Mouse (Mus musculus): ENCODE measurements at regions not wholly inside any gene's neighbourhood (a gene's known extent, or its start where the extent isn't known, plus 50 kb on each side); places are given as distances from the start of the nearest gene placed in this dataset.

DNA sequence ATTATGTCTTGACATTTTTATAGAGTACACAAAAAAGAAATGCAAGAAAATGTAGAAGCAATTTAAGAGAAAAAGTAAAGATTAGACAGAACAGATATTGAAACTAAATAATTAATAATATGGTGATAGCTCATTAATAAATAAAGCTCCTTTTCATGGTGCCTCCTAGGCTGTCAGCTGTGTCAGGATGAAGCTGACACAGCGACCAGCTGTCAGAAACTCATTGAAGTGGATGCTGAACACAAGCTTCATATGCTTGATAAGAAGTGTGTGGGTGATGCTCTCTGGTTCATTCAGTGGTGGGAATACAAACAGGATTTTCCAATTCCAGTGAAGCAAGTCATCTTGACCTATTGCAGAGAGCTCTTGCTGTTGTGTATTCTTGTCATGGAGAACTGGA lies 213.2 kb upstream of the Nat3 start:
- no peak overlapping the region for H3K27ac ChIP-seq (replicated peaks; ENCODE audit: low read depth, low read length)
- H3K4me1 ChIP-seq (ENCODE audit: control insufficient read depth, insufficient read depth, low read length), result no peaks in the 10 kb centered on the region
- H3K9me3 ChIP-seq (replicated peaks; ENCODE audit: control insufficient read depth, low read length), result no peaks in the 10 kb centered on the region
- no peak for DNase-seq (ENCODE audit: low spot score)
- no peak overlapping the region for H3K4me2 ChIP-seq (ENCODE audit: low read depth, low read length)
- ATAC-seq (replicated peaks; ENCODE audit: insufficient number of reproducible peaks, low FRiP score, low TSS enrichment, low read depth), result no peak
- no peak overlapping the region for H3K9ac ChIP-seq (replicated peaks; ENCODE audit: low read length)
- no peaks in the 10 kb centered on the region for H3K36me3 ChIP-seq (replicated peaks; ENCODE audit: control insufficient read depth, insufficient read depth, low read depth, low read length)
- 85% methylated on average over 1 of the region's 1 CpGs for WGBS
- no peak overlapping the region for H3K4me3 ChIP-seq (ENCODE audit: low read depth, low read length)
- H3K27me3 ChIP-seq (ENCODE audit: control insufficient read depth, insufficient read depth, low read length), result no peaks in the 10 kb centered on the region

- H3K9me3 ChIP-seq (replicated peaks; ENCODE audit: control insufficient read depth, low read length), result no peaks in the 10 kb centered on the region
- WGBS, result 88% methylated on average over 1 of the region's 1 CpGs
- no peak for DNase-seq (ENCODE audit: low spot score)
- H3K4me3 ChIP-seq (ENCODE audit: low read depth, low read length), result no peak overlapping the region
- H3K4me2 ChIP-seq (ENCODE audit: low read depth, low read length), result no peak overlapping the region
- no peak overlapping the region for H3K9ac ChIP-seq (replicated peaks; ENCODE audit: low read length)
- H3K27ac ChIP-seq (replicated peaks; ENCODE audit: low read depth, low read length), result no peak overlapping the region
- H3K4me1 ChIP-seq (ENCODE audit: control insufficient read depth, insufficient read depth, low read length), result no peaks in the 10 kb centered on the region
- no peak for ATAC-seq (replicated peaks; ENCODE audit: insufficient number of reproducible peaks, low FRiP score, low TSS enrichment, low read depth)
- no peaks in the 10 kb centered on the region for H3K27me3 ChIP-seq (ENCODE audit: control insufficient read depth, insufficient read depth, low read length)
- H3K36me3 ChIP-seq (replicated peaks; ENCODE audit: control insufficient read depth, insufficient read depth, low read depth, low read length), result no peaks in the 10 kb centered on the region
Measured at GRCm38 (mm10) chr8:67317371-67317770, 206.3 kb upstream of the Nat3 start.

GRCm38 (mm10) chr8:67318675-67319074 lies 205.0 kb upstream of the Nat3 start:
- no peak for DNase-seq (ENCODE audit: low spot score)
- no peaks in the 10 kb centered on the region for H3K36me3 ChIP-seq (replicated peaks; ENCODE audit: control insufficient read depth, insufficient read depth, low read depth, low read length)
- ATAC-seq (replicated peaks; ENCODE audit: insufficient number of reproducible peaks, low FRiP score, low TSS enrichment, low read depth), result no peak

GRCm38 (mm10) chr8:67320535-67320934 lies 203.1 kb upstream of the Nat3 start:
- no peaks in the 10 kb centered on the region for H3K27me3 ChIP-seq (ENCODE audit: control insufficient read depth, insufficient read depth, low read length)
- no peaks in the 10 kb centered on the region for H3K4me1 ChIP-seq (ENCODE audit: control insufficient read depth, insufficient read depth, low read length)
- no peak overlapping the region for H3K4me3 ChIP-seq (ENCODE audit: low read depth, low read length)
- 90% methylated on average over 2 of the region's 2 CpGs for WGBS
- no peak overlapping the region for H3K4me2 ChIP-seq (ENCODE audit: low read depth, low read length)
- no peaks in the 10 kb centered on the region for H3K9me3 ChIP-seq (replicated peaks; ENCODE audit: control insufficient read depth, low read length)
- no peak overlapping the region for H3K9ac ChIP-seq (replicated peaks; ENCODE audit: low read length)
- H3K36me3 ChIP-seq (replicated peaks; ENCODE audit: control insufficient read depth, insufficient read depth, low read depth, low read length), result no peaks in the 10 kb centered on the region
- ATAC-seq (replicated peaks; ENCODE audit: insufficient number of reproducible peaks, low FRiP score, low TSS enrichment, low read depth), result no peak
- no peak overlapping the region for H3K27ac ChIP-seq (replicated peaks; ENCODE audit: low read depth, low read length)
- no peak for DNase-seq (ENCODE audit: low spot score)

More at GRCm38 (mm10) chr8:67318675-67319074, 205.0 kb upstream of the Nat3 start:
- Histone ChIP-seq H3K9ac (replicated peaks; ENCODE audit: low read length) (no peak overlapping the region), H3K27ac (replicated peaks; ENCODE audit: low read depth, low read length) (no peak overlapping the region), H3K4me2 (ENCODE audit: low read depth, low read length) (no peak overlapping the region), H3K4me3 (ENCODE audit: low read depth, low read length) (no peak overlapping the region), H3K4me1 (ENCODE audit: control insufficient read depth, insufficient read depth, low read length) (no peaks in the 10 kb centered on the region), H3K27me3 (ENCODE audit: control insufficient read depth, insufficient read depth, low read length) (no peaks in the 10 kb centered on the region), H3K9me3 (replicated peaks; ENCODE audit: control insufficient read depth, low read length) (no peaks in the 10 kb centered on the region)
- WGBS, result 87% methylated on average over 10 of the region's 10 CpGs

- WGBS, result 80% methylated on average over 2 of the region's 2 CpGs
- H3K36me3 ChIP-seq (replicated peaks; ENCODE audit: control insufficient read depth, insufficient read depth, low read depth, low read length), result no peaks in the 10 kb centered on the region
- no peak overlapping the region for H3K9ac ChIP-seq (replicated peaks; ENCODE audit: low read length)
- H3K9me3 ChIP-seq (replicated peaks; ENCODE audit: control insufficient read depth, low read length), result no peaks in the 10 kb centered on the region
- no peak overlapping the region for H3K4me3 ChIP-seq (ENCODE audit: low read depth, low read length)
- H3K4me2 ChIP-seq (ENCODE audit: low read depth, low read length), result no peak overlapping the region
- DNase-seq (ENCODE audit: low spot score), result no peak
- ATAC-seq (replicated peaks; ENCODE audit: insufficient number of reproducible peaks, low FRiP score, low TSS enrichment, low read depth), result no peak
- H3K27me3 ChIP-seq (ENCODE audit: control insufficient read depth, insufficient read depth, low read length), result no peaks in the 10 kb centered on the region
- no peak overlapping the region for H3K27ac ChIP-seq (replicated peaks; ENCODE audit: low read depth, low read length)
- H3K4me1 ChIP-seq (ENCODE audit: control insufficient read depth, insufficient read depth, low read length), result no peaks in the 10 kb centered on the region
Measured at GRCm38 (mm10) chr8:67328439-67328838, 195.2 kb upstream of the Nat3 start.

- no peaks in the 10 kb centered on the region for H3K9me3 ChIP-seq (replicated peaks; ENCODE audit: control insufficient read depth, low read length)
- 89% methylated on average over 1 of the region's 1 CpGs for WGBS
- no peak overlapping the region for H3K4me3 ChIP-seq (ENCODE audit: low read depth, low read length)
- no peaks in the 10 kb centered on the region for H3K27me3 ChIP-seq (ENCODE audit: control insufficient read depth, insufficient read depth, low read length)
- no peak for DNase-seq (ENCODE audit: low spot score)
- ATAC-seq (replicated peaks; ENCODE audit: insufficient number of reproducible peaks, low FRiP score, low TSS enrichment, low read depth), result no peak
- H3K36me3 ChIP-seq (replicated peaks; ENCODE audit: control insufficient read depth, insufficient read depth, low read depth, low read length), result no peaks in the 10 kb centered on the region
- H3K9ac ChIP-seq (replicated peaks; ENCODE audit: low read length), result no peak overlapping the region
- H3K4me2 ChIP-seq (ENCODE audit: low read depth, low read length), result no peak overlapping the region
- no peaks in the 10 kb centered on the region for H3K4me1 ChIP-seq (ENCODE audit: control insufficient read depth, insufficient read depth, low read length)
- H3K27ac ChIP-seq (replicated peaks; ENCODE audit: low read depth, low read length), result no peak overlapping the region
Measured at GRCm38 (mm10) chr8:67377061-67377460, 146.6 kb upstream of the Nat3 start.

DNA sequence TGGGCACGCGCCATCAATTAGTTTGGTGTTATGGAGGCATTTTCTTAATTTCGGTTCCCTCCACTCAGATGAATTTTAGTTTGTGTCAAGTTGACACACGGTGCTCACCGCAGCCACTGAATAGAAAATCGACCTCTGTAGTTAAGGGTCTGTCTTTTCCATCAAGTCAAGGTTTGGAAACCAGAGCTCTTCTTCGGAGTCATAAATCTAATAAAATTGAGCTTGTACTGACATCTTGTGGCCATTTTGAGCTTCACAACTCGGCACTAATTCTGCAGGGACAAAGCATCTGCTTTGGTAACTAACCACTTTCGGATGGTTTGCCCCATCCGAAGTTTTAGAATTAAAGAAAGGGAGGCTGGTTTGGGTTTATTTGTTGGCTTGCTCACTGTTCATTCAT lies 117.7 kb upstream of the Nat3 start:
- Histone ChIP-seq H3K9me3 (replicated peaks; ENCODE audit: control insufficient read depth, low read length) (no peaks in the 10 kb centered on the region), H3K27ac (replicated peaks; ENCODE audit: low read depth, low read length) (no peak overlapping the region), H3K4me3 (ENCODE audit: low read depth, low read length) (no peak overlapping the region), H3K4me1 (ENCODE audit: control insufficient read depth, insufficient read depth, low read length) (no peaks in the 10 kb centered on the region), H3K36me3 (replicated peaks; ENCODE audit: control insufficient read depth, insufficient read depth, low read depth, low read length) (no peaks in the 10 kb centered on the region), H3K27me3 (ENCODE audit: control insufficient read depth, insufficient read depth, low read length) (no peaks in the 10 kb centered on the region), H3K4me2 (ENCODE audit: low read depth, low read length) (no peak overlapping the region), H3K9ac (replicated peaks; ENCODE audit: low read length) (no peak overlapping the region)
- ATAC-seq (replicated peaks; ENCODE audit: insufficient number of reproducible peaks, low FRiP score, low TSS enrichment, low read depth) (no peak), DNase-seq (ENCODE audit: low spot score) (peak; percentile 77)
- 51% methylated on average over 10 of the region's 10 CpGs for WGBS

DNA sequence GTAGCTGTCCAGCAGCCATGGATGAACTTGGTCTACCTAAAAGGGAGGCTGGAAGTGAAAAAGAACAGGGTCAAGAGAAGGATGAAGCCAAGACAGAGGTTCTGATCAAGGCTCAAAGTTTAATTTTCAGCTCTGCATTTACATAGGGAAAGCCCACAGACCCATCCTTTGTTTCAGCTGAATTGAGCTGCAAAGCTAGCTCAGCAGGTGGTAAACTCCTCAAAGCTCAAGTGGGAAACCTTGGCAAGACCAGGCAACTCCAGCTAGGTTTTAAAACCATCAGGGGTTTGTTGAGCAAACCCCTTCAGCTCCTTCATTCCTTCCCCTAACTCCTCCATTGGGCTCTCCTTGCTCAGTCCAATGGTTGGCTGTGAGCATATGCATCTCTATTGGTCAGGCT lies 108.8 kb upstream of the Nat3 start:
- ATAC-seq (replicated peaks; ENCODE audit: insufficient number of reproducible peaks, low FRiP score, low TSS enrichment, low read depth) (no peak), DNase-seq (ENCODE audit: low spot score) (no peak)
- no peak overlapping the region for H3K27ac ChIP-seq (replicated peaks; ENCODE audit: low read depth, low read length)
- no peaks in the 10 kb centered on the region for H3K27me3 ChIP-seq (ENCODE audit: control insufficient read depth, insufficient read depth, low read length)
- H3K4me3 ChIP-seq (ENCODE audit: low read depth, low read length), result no peak overlapping the region
- no peak overlapping the region for H3K4me2 ChIP-seq (ENCODE audit: low read depth, low read length)
- no peaks in the 10 kb centered on the region for H3K36me3 ChIP-seq (replicated peaks; ENCODE audit: control insufficient read depth, insufficient read depth, low read depth, low read length)
- H3K9me3 ChIP-seq (replicated peaks; ENCODE audit: control insufficient read depth, low read length), result no peaks in the 10 kb centered on the region
- H3K4me1 ChIP-seq (ENCODE audit: control insufficient read depth, insufficient read depth, low read length), result no peaks in the 10 kb centered on the region
- no peak overlapping the region for H3K9ac ChIP-seq (replicated peaks; ENCODE audit: low read length)

DNA sequence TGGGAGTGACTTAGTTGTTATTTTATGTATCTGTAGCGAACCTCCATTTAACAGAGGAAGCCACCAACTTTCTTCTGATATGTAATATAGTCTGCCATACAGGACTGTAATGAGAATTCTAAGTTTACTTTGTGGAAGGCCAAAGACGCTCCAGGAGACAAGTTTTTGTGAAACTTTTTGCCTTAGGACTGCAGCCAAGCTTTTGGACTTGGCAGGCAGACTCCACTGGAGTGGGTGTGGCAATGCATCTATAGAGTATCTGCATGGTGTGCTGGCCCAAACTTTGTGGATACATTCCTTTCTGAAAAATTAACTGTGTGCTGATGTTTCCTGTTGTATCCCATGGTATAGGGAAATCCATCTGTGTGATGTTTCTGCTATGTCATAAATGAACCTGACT lies 101.1 kb upstream of the Nat3 start:
- Histone ChIP-seq H3K36me3 (replicated peaks; ENCODE audit: control insufficient read depth, insufficient read depth, low read depth, low read length) (no peaks in the 10 kb centered on the region), H3K9me3 (replicated peaks; ENCODE audit: control insufficient read depth, low read length) (no peaks in the 10 kb centered on the region), H3K4me1 (ENCODE audit: control insufficient read depth, insufficient read depth, low read length) (no peaks in the 10 kb centered on the region), H3K4me2 (ENCODE audit: low read depth, low read length) (no peak overlapping the region), H3K9ac (replicated peaks; ENCODE audit: low read length) (no peak overlapping the region), H3K4me3 (ENCODE audit: low read depth, low read length) (no peak overlapping the region), H3K27ac (replicated peaks; ENCODE audit: low read depth, low read length) (no peak overlapping the region), H3K27me3 (ENCODE audit: control insufficient read depth, insufficient read depth, low read length) (no peaks in the 10 kb centered on the region)
- DNase-seq (ENCODE audit: low spot score) (no peak), ATAC-seq (replicated peaks; ENCODE audit: insufficient number of reproducible peaks, low FRiP score, low TSS enrichment, low read depth) (no peak)
- WGBS, result 88% methylated on average over 2 of the region's 2 CpGs

Data from embryonic facial prominence, embryonic 11.5 days (tissue).